Mouse (Mus musculus) cerebellum, adult (tissue): ENCODE results near the gene Tdrd12.

Experiments
- ATAC-seq: cut with Nextera tagmentation; 2 replicates; pipeline ENCODE4 v1.9.2; 2017; ENCODE audit warnings: mild to moderate bottlenecking, moderate library complexity, mixed read lengths; ENCODE audit not compliant: insufficient number of reproducible peaks, low FRiP score, low TSS enrichment

Gene Tdrd12

DNA sequence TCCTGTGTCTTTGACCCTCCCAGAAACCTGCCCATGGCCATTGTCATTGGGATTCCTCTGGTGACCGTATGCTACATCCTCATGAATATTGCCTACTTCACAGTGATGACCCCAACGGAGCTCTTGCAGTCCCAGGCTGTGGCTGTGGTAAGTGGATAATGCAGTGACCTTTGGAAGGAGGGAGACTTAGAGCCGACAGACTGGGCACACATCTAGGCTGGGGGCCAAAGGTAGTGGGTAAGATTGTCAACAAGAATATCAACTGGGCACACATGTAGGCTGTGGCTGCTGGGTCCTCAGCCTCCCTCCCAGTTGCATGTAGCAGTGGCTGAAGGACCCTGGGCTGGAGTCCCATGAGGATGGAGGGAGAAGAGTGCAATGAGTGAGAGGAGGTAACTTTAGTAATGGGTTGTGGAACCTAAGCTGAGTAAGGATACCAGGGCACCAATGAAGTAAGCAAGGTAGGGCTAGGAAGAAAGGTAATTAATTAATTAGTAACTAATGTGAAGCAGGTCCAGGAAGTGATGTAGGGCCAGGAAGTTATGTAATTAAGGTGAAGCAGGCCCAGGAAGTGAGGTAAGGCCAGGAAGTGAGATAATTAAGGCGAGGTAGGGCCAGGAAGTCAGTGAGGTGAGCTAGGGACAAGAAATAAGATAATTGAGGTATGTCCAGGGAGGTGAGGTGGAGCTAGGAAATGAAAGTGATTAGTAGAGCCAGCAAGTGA lies 81.3 kb downstream of the Tdrd12 start:
- no peak for ATAC-seq

DNA sequence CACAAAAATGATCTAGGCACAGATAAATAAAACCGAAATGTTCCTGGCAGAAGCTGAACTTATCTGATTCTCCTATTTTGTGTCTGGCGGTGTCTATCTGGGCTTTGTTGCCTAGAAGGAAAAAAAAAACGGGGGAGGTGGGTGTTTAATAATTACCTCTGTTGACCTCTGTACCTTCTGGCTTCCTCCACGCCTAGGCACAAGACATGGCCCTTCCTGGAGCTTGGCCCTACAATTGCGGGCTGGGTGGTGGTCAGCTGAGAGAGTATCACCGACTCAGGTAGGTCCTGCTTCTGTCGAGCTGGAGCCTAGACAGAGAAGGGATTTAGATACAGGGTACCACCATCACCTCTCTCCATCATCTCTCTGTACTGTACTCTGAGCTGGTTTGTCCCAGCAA lies 88.7 kb downstream of the Tdrd12 start:
- ATAC-seq, result no peak

DNA sequence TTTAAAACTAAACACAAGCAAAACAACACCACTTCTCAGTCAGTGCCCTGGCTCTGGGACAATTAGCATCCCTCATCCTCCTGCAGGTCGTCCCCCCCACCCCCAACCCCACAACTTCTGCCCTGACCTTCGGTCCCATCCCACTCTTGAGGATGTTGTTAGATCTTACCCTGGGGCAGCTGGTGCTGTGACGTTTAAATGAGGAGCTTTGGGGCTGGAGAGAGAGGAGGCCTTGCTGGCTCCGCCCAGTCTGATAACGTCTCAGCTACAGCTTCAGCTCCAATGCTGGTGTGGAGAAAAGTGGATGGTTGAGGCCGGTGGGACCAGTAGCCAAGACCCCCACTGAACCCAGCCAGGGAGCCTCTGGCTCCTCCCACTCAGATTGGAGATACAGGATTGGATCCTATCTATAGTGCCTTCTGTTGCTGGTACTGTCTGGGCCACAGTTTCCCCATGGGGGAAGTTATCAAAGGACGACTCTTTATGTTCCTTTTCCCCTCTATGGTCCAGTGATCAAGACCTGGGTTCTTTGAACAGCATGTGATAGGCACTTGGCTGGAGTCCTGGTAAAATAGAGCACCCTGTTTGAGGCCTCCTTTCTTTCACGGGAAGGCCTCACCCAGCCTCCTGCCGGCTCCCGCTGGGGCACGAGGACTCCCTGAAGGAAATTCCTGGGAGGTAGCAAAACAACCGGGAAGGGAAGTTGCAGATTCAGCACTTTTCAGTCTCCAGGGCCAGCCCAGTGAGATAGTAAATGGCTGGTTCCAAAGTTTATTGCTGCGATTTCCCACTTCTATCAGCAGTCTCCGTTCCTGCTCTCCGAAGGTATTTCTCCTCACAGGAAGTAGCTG lies 89.3 kb downstream of the Tdrd12 start, which contains the start of gene Slc7a9:
Slc7a9 (plus strand) TSS at position 801 of the 851 bp plus-strand sequence.
- ATAC-seq, result no peak

DNA sequence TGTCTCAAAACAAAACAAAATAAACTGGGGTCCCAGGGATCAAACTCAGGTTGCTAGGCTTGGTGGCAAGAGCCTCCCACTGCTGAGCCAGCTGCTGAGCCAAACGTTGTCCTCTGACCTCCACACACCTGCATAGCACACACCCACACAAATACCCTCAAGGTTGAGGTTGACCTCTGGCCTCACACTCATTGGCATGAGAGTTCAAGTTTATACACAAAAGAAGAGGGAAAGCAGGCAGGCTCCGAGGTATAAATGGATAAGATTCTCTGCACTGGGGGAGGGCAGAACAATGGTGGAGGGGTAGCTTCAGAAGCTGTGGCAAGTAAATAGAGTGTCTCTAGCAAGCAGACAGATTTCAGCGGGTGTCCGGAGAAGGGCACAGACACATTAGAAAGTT lies 90.0 kb downstream of the Tdrd12 start:
- no peak for ATAC-seq

DNA sequence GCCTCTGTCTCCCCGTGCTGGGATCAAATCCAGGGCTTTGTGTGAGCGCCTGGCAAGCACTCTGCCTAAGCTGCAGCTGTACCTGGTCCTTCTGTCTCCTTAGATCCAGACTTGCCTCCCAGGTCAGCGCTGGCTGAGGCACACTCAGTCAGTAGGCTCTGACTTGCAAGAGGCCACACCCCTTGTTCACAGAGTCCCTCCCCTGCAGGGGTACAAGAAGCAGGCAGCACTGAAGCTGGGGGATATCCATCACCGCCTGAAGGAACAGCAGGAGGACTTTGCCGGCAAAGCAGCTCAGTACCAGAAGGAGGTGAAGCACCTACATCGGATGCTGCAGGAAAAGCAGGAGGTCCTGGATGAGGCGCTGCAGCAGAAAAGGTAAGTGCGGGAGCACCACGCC lies 102.3 kb downstream of the Tdrd12 start:
- ATAC-seq, result no peak

DNA sequence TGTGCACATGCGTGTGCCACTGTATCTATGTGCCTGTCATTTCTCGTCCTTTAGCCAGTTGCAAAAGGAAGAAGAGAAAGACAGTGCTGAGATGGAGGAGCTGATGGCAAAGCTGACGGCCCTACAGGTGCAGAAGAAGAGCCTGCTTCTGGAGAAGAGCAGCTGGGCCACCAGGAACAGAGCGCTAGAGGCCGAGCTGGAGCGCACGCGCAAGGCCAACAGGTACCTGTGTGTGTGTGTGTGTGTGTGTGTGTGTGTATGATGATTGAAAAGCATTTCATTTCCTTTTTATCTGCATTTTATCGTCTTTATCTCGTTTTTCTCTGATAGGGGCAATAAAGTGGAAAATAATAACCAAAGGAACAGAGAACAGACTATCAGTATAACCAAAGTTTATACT lies 109.4 kb downstream of the Tdrd12 start:
- no peak for ATAC-seq

DNA sequence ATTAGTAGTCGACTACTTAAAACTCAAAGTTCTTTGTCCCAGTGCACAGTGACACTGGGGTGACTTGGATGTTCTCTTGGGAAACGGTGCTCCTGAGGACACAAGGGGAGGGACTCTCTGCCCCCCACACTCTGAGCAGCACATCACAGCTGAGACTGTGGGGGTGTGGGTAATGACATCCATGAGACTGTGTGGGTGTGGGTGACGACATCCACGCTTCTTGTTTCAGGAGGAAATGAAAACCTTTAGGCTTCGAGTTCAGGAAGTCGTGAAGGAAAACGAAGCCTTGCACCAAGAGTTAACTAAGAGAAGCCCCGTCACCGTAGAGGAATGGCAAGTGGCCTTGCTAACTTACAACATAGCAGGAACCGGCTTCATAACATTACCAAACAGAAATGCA lies 114.5 kb downstream of the Tdrd12 start:
- no peak for ATAC-seq
